Mouse (Mus musculus) heart, embryonic 11.5 days (tissue): Measurements from ENCODE around the gene AI661453. TPM values are rescaled to one million over a fixed set of nuclear protein-coding genes. Genes with fewer than 3 reads are reported as not detected.
"Not testable (repeated sequence)": the region's sequence is repeated elsewhere in the genome, so short reads cannot be mapped to it uniquely, and the experiment has no call there.

Source experiments
- ATAC-seq: fragments of 200-750 bp; cut with Nextera tagmentation; replicated peaks from 2 replicates; pipeline ENCODE4 v1.8.0; 2017; ENCODE audit warnings: moderate library complexity; ENCODE audit not compliant: insufficient number of reproducible peaks, low FRiP score, low TSS enrichment
- H3K27ac ChIP-seq: fragments of 300-500 bp; sonication (generic); 2 replicates; pipeline ENCODE4 v1.5.1; 2014; ENCODE audit warnings: mild to moderate bottlenecking, low read depth, low read length
- H3K27me3 ChIP-seq: fragments of 300-500 bp; sonication (generic); 2 replicates; pipeline ENCODE4 v1.6.1; 2014; ENCODE audit warnings: mild to moderate bottlenecking, low read length, mixed read lengths; ENCODE audit not compliant: control insufficient read depth, insufficient read depth
- H3K36me3 ChIP-seq: fragments of 300-500 bp; sonication (generic); 2 replicates; pipeline ENCODE4 v1.6.1; 2014; ENCODE audit warnings: mild to moderate bottlenecking, low read length, moderate library complexity, mixed read lengths; ENCODE audit not compliant: control insufficient read depth, insufficient read depth
- H3K4me1 ChIP-seq: fragments of 300-500 bp; sonication (generic); 2 replicates; pipeline ENCODE4 v1.6.1; 2014; ENCODE audit warnings: low read length; ENCODE audit not compliant: control insufficient read depth, insufficient read depth
- H3K4me2 ChIP-seq: fragments of 300-500 bp; sonication (generic); 2 replicates; pipeline ENCODE4 v1.6.1; 2014; ENCODE audit warnings: mild to moderate bottlenecking, moderate library complexity
- H3K4me3 ChIP-seq: fragments of 300-500 bp; sonication (generic); 2 replicates; pipeline ENCODE4 v1.5.1; 2014; ENCODE audit warnings: low read depth, low read length
- H3K9ac ChIP-seq: fragments of 300-500 bp; sonication (generic); 2 replicates; pipeline ENCODE4 v1.6.1; 2014; ENCODE audit warnings: mild to moderate bottlenecking, low read depth, low read length, moderate library complexity
- H3K9me3 ChIP-seq: fragments of 300-500 bp; sonication (generic); replicated peaks from 2 replicates; pipeline ENCODE4 v1.6.1; 2016; ENCODE audit warnings: low read length; ENCODE audit not compliant: control insufficient read depth
- WGBS: fragments of 180-500 bp; shearing (Covaris S2); extraction: QIAGEN DNeasy Blood & Tissue Kit; methylation state at CpG from one replicate; pipeline ENCODE4 v1.1.7; 2014; ENCODE audit not compliant: insufficient replicate concordance; 5-methylcytosine and 5-hydroxymethylcytosine counted together
- polyA plus RNA-seq: library from polyadenylated mRNA; unstranded; fragments of >200 nt; fragmentation: Nextera tagmentation; extraction: Ambion mirVana; gene quantifications from 2 replicates; pipeline ENCODE4 v1.2.1, GENCODE M21; 2014

The AI661453 gene
- polyA plus RNA-seq, 1 experiment from 2014 or later = 1.2 TPM

- peak overlapping the region; percentile 29; the same call in 1 of the 2 replicates for H3K27ac ChIP-seq
- WGBS = 75% methylated on average over 3 of the region's 3 CpGs
- ATAC-seq = no peak
Observed at GRCm38 (mm10) chr17:47485791-47486190, 49.4 kb downstream of the AI661453 start.

GRCm38 (mm10) chr17:47490791-47491190 lies 54.4 kb downstream of the AI661453 start:
- no peak overlapping the region for H3K27ac ChIP-seq
- H3K4me1 ChIP-seq = peaks cover 1% of the 10 kb centered on the region
- peaks cover 51% of the 10 kb centered on the region for H3K36me3 ChIP-seq
- 77% methylated on average over 9 of the region's 9 CpGs for WGBS
- no peaks in the 10 kb centered on the region for H3K9me3 ChIP-seq
- no peak overlapping the region for H3K9ac ChIP-seq
- no peak for ATAC-seq
- H3K27me3 ChIP-seq = no peaks in the 10 kb centered on the region
- H3K4me2 ChIP-seq = no peak overlapping the region
- H3K4me3 ChIP-seq = no peak overlapping the region

More at GRCm38 (mm10) chr17:47485791-47486190, 49.4 kb downstream of the AI661453 start:
- Histone ChIP-seq H3K9ac (0 out of 2 replicates have a peak overlapping the region, but pooled peaks have one; percentile 4), H3K27me3 (no peaks in the 10 kb centered on the region), H3K4me1 (peaks cover 21% of the 10 kb centered on the region), H3K36me3 (peaks cover 16% of the 10 kb centered on the region), H3K4me3 (no peak overlapping the region), H3K4me2 (no peak overlapping the region; the same call in 1 of the 2 replicates), H3K9me3 (no peaks in the 10 kb centered on the region)

- Histone ChIP-seq H3K4me1 (no peaks in the 10 kb centered on the region), H3K36me3 (peaks cover 63% of the 10 kb centered on the region), H3K9me3 (no peaks in the 10 kb centered on the region), H3K4me2 (no peak overlapping the region), H3K27ac (no peak overlapping the region), H3K27me3 (no peaks in the 10 kb centered on the region), H3K4me3 (no peak overlapping the region), H3K9ac (no peak overlapping the region)
- WGBS = 81% methylated on average over 6 of the region's 6 CpGs
- no peak for ATAC-seq
Observed at GRCm38 (mm10) chr17:47492731-47493130, 56.3 kb downstream of the AI661453 start.

GRCm38 (mm10) chr17:47493653-47494052 lies 57.2 kb downstream of the AI661453 start:
- no peak for ATAC-seq
- H3K36me3 ChIP-seq = peaks cover 68% of the 10 kb centered on the region
- no peak overlapping the region for H3K9ac ChIP-seq

GRCm38 (mm10) chr17:47494132-47494531 lies 57.7 kb downstream of the AI661453 start:
- peak overlapping the region; percentile 57; the same call in 1 of the 2 replicates for H3K27ac ChIP-seq
- peaks cover 65% of the 10 kb centered on the region for H3K36me3 ChIP-seq
- H3K4me3 ChIP-seq = no peak overlapping the region
- H3K4me2 ChIP-seq = 0 out of 2 replicates have a peak overlapping the region, but pooled peaks have one; percentile 6
- 74% methylated on average over 11 of the region's 11 CpGs for WGBS
- H3K9ac ChIP-seq = no peak overlapping the region
- H3K27me3 ChIP-seq = no peaks in the 10 kb centered on the region
- peak; percentile 46; the same call in 1 of the 2 replicates for ATAC-seq
- H3K9me3 ChIP-seq = no peaks in the 10 kb centered on the region
- H3K4me1 ChIP-seq = no peaks in the 10 kb centered on the region

More at GRCm38 (mm10) chr17:47493653-47494052, 57.2 kb downstream of the AI661453 start:
- Histone ChIP-seq H3K27ac (peak overlapping the region; percentile 57; the same call in 1 of the 2 replicates), H3K4me3 (no peak overlapping the region), H3K4me1 (no peaks in the 10 kb centered on the region), H3K9me3 (no peaks in the 10 kb centered on the region), H3K4me2 (0 out of 2 replicates have a peak overlapping the region, but pooled peaks have one; percentile 6), H3K27me3 (no peaks in the 10 kb centered on the region)
- 80% methylated on average over 6 of the region's 6 CpGs for WGBS

GRCm38 (mm10) chr17:47501531-47501930 lies 65.1 kb downstream of the AI661453 start:
- no peak overlapping the region for H3K27ac ChIP-seq
- H3K9me3 ChIP-seq = no peaks in the 10 kb centered on the region
- peaks cover 13% of the 10 kb centered on the region for H3K36me3 ChIP-seq
- peak overlapping the region; percentile 92 for H3K9ac ChIP-seq
- H3K4me2 ChIP-seq = peak overlapping the region; percentile 90
- H3K27me3 ChIP-seq = no peaks in the 10 kb centered on the region
- WGBS = 6% methylated on average over 11 of the region's 11 CpGs
- H3K4me3 ChIP-seq = peak overlapping the region; percentile 78
- no peak for ATAC-seq
- peaks cover 18% of the 10 kb centered on the region for H3K4me1 ChIP-seq

GRCm38 (mm10) chr17:47501946-47502706 lies 65.7 kb downstream of the AI661453 start, which contains the start of gene Taf8:
Gene Taf8, minus strand, starts transcription at chr17:47502292.
- H3K4me3 ChIP-seq = peak within 1 kb of the TSS; percentile 78
- H3K4me2 ChIP-seq = peak within 1 kb of the TSS; percentile 90
- peak within 1 kb of the TSS; percentile 92 for H3K9ac ChIP-seq
- H3K36me3 ChIP-seq = peaks cover 10% of the 10 kb centered on the region
- ATAC-seq = peak; percentile 90
- 3% methylated on average over 40 of the region's 40 CpGs for WGBS
- no peaks in the 10 kb centered on the region for H3K27me3 ChIP-seq
- peak within 1 kb of the TSS; percentile 63; the same call in 1 of the 2 replicates for H3K27ac ChIP-seq
- no peaks in the 10 kb centered on the region for H3K9me3 ChIP-seq
- H3K4me1 ChIP-seq = peaks cover 18% of the 10 kb centered on the region

GRCm38 (mm10) chr17:47502707-47503045 lies 66.3 kb downstream of the AI661453 start:
- not testable (repeated sequence) for H3K36me3 ChIP-seq, H3K9ac ChIP-seq, H3K27me3 ChIP-seq, ATAC-seq, H3K27ac ChIP-seq, H3K9me3 ChIP-seq
- peak overlapping the region; percentile 90 for H3K4me2 ChIP-seq
- H3K4me1 ChIP-seq = peaks cover 22% of the 10 kb centered on the region
- peak overlapping the region; percentile 78; the same call in 1 of the 2 replicates for H3K4me3 ChIP-seq
- 69% methylated on average over 6 of the region's 6 CpGs for WGBS
